Mouse (Mus musculus) brain, embryonic 14.5 days (tissue): ENCODE results near the gene Osbp2.

Experiments
- CTCF ChIP-seq: fragments of 200-500 bp; IDR thresholded peaks from 2 replicates; pipeline ENCODE4 v1.5.1; 2012; ENCODE audit warnings: inconsistent platforms, mild to moderate bottlenecking, moderate library complexity, borderline replicate concordance; ENCODE audit not compliant: insufficient read depth, insufficient read length; ENCODE audit errors: extremely low read depth
- POLR2A ChIP-seq: fragments of 200-500 bp; IDR thresholded peaks from 2 replicates; pipeline ENCODE4 v1.6.1; 2012; ENCODE audit warnings: mild to moderate bottlenecking, inconsistent platforms, borderline replicate concordance; ENCODE audit not compliant: poor library complexity, insufficient read depth, insufficient read length, severe bottlenecking; ENCODE audit errors: extremely low read depth

DNA sequence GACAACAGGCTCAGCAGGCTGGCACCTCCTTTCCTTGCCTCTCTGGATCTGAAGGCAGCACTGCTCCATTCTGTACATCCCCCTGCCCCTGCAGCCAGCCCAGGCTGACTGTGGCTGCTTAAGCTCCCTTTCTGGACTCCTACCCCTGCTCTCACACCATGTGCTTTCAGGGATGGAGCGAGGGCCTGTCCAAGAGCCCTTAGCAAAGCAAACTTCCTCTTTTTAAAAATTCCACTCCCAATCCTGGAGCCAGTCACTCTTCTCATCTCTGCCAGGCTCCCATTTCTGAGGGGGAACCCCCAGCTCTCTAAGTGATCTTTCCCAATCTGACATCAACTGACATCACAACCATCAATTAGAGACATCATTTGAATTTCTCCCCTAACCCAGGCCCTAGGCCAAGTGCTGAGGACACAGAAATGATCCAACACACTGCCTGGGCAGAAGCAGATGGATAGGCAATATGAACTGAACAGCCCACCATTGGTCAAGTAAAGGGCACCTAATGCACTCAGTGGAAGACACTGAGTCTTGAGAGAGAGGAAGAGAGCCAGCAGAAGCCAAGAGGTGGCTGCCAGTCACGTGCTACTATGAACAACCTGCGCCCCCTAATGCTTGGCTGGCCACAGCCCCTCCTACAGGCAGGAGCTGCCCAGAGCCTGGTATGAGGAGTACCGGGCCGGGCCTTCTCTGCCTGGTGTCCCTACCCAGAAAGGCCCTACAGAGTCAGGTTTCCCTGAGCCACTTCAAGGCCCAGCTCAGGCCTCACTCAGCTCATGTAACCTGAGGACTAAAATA is 47.0 kb upstream of the Osbp2 start:
- TF ChIP-seq CTCF (no peak), POLR2A (no peak)
